Mouse (Mus musculus) heart, embryonic 16.5 days (tissue): Measurements from ENCODE around the gene Hist1h2bk. TPM values are rescaled to one million over a fixed set of nuclear protein-coding genes. Genes with fewer than 3 reads are reported as not detected.
"Not testable (repeated sequence)": the region's sequence is repeated elsewhere in the genome, so short reads cannot be mapped to it uniquely, and the experiment has no call there.

Experiments
- ATAC-seq: fragments of 200-750 bp; cut with Nextera tagmentation; replicated peaks from 2 replicates; pipeline ENCODE4 v1.8.0; 2017; ENCODE audit warnings: moderate number of reproducible peaks; ENCODE audit not compliant: insufficient read depth, low FRiP score; ENCODE audit errors: extremely low read depth
- H3K27ac ChIP-seq: fragments of 300-500 bp; sonication (generic); 2 replicates; pipeline ENCODE4 v1.5.1; 2014; ENCODE audit warnings: mild to moderate bottlenecking, low read length, control low read depth, moderate library complexity
- H3K27me3 ChIP-seq: fragments of 300-500 bp; sonication (generic); 2 replicates; pipeline ENCODE4 v1.6.1; 2014; ENCODE audit warnings: low read length, mixed read lengths; ENCODE audit not compliant: control insufficient read depth, insufficient read depth
- H3K36me3 ChIP-seq: fragments of 300-500 bp; sonication (generic); 2 replicates; pipeline ENCODE4 v1.6.1; 2014; ENCODE audit not compliant: control insufficient read depth, insufficient read depth
- H3K4me1 ChIP-seq: fragments of 300-500 bp; sonication (generic); 2 replicates; pipeline ENCODE4 v1.6.1; 2014; ENCODE audit warnings: low read length, mixed read lengths; ENCODE audit not compliant: control insufficient read depth, insufficient read depth
- H3K4me2 ChIP-seq: fragments of 300-500 bp; sonication (generic); 2 replicates; pipeline ENCODE4 v1.6.1; 2014; ENCODE audit warnings: low read depth, mild to moderate bottlenecking, control low read depth, low read length
- H3K4me3 ChIP-seq: fragments of 300-500 bp; sonication (generic); 2 replicates; pipeline ENCODE4 v1.5.1; 2014; ENCODE audit warnings: mild to moderate bottlenecking, control low read depth, low read length
- H3K9ac ChIP-seq: fragments of 300-500 bp; sonication (generic); 2 replicates; pipeline ENCODE4 v1.6.1; 2014; ENCODE audit warnings: low read length, control low read depth
- H3K9me3 ChIP-seq: fragments of 300-500 bp; sonication (generic); replicated peaks from 2 replicates; pipeline ENCODE4 v1.6.1; 2016; ENCODE audit warnings: low read length; ENCODE audit not compliant: control insufficient read depth
- WGBS: fragments of 180-500 bp; shearing (Covaris S2); extraction: QIAGEN DNeasy Blood & Tissue Kit; methylation state at CpG from one replicate; pipeline ENCODE4 v1.1.7; 2014; 5-methylcytosine and 5-hydroxymethylcytosine counted together
- polyA plus RNA-seq: library from polyadenylated mRNA; unstranded; fragments of >200 nt; fragmentation: Nextera tagmentation; extraction: Ambion mirVana; gene quantifications from 2 replicates; pipeline ENCODE4 v1.2.1, GENCODE M21; 2015

The Hist1h2bk gene
- polyA plus RNA-seq = 1.6 and 3.1 TPM in 2 replicates

DNA sequence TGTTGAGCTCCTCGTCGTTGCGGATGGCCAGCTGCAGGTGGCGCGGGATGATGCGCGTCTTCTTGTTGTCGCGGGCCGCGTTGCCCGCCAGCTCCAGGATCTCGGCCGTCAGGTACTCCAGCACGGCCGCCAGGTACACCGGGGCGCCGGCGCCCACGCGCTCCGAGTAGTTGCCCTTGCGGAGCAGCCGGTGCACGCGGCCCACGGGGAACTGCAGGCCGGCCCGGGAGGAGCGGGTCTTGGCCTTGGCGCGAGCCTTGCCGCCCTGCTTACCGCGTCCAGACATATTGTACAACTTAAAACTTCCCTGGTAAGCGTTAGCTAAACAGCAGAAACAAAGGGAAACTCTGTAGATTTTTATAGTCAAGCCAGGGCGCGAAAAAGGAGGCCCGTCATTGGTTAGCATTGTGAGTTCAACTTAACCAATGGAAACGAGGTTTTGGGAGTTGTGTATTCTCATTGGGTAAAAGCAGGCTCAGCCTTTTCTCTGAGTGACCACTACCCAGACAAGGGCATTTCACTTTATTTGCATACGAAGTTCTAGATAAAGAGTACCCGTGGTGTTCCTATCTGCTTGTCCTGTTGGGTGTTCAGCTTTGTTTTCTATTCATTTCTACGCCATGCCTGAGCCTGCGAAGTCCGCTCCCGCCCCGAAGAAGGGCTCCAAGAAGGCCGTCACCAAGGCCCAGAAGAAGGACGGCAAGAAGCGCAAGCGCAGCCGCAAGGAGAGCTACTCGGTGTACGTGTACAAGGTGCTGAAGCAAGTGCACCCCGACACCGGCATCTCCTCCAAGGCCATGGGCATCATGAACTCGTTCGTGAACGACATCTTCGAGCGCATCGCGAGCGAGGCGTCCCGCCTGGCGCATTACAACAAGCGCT is at the start of gene Hist1h2bk, which contains the start of gene Hist1h2ah:
Gene Hist1h2bk, plus strand, starts transcription at position 604 of the 882 bp plus-strand sequence.
Gene Hist1h2ah, minus strand, starts transcription at position 302 of the 882 bp plus-strand sequence.
- not testable (repeated sequence) for H3K9me3 ChIP-seq, H3K36me3 ChIP-seq, H3K27me3 ChIP-seq
- peak within 1 kb of the TSS; percentile 69 for H3K4me2 ChIP-seq
- peak; percentile 96 for ATAC-seq
- under 1% methylated on average over 21 of the region's 69 CpGs for WGBS
- peaks cover 19% of the 10 kb centered on the region for H3K4me1 ChIP-seq
- H3K9ac ChIP-seq = peak within 1 kb of the TSS; percentile 75
- peak within 1 kb of the TSS; percentile 56 for H3K4me3 ChIP-seq
- peak within 1 kb of the TSS; percentile 79 for H3K27ac ChIP-seq

GRCm38 (mm10) chr13:21992550-21992949 is 43.1 kb upstream of the Hist1h2bk start:
- no peak overlapping the region for H3K4me2 ChIP-seq
- H3K9me3 ChIP-seq = peaks cover 8% of the 10 kb centered on the region
- no peak overlapping the region for H3K9ac ChIP-seq
- 72% methylated on average over 5 of the region's 5 CpGs for WGBS
- peaks cover 20% of the 10 kb centered on the region for H3K27me3 ChIP-seq
- H3K4me1 ChIP-seq = peaks cover 4% of the 10 kb centered on the region
- no peak overlapping the region for H3K27ac ChIP-seq
- no peaks in the 10 kb centered on the region for H3K36me3 ChIP-seq
- no peak overlapping the region for H3K4me3 ChIP-seq
- ATAC-seq = no peak

DNA sequence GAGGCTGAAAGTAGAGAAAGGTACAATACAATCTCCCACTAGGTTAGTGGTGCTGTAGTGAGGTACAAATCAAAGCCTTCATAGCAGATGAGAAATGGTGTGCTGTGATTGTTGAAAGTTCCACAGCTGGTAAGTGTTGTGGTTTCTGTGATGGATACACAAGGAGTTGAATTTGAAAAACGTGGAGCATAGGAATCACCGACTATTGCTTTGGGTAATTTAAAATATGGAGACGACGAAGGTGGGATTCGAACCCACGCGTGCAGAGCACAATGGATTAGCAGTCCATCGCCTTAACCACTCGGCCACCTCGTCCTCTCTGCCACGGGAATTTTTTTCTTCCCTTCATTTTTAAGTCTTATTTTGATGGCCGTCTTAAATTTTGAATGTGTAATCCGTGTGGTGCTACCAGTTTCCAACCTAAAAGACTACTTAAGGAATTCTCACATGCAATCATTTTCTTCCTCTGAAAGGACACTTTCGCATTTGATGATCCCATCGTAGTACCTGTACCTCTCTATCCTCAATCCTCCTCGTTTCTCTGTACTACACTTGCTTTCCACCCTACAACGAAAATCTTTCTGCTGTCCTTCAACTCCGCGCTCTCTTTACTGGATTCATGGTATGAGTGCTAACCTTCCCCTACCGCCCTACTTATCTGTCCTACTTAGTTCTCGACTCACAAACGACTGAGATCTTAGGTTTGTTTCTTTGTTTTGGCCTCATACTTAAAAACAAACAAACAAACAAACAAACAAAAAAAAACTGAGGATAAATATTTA is 41.5 kb upstream of the Hist1h2bk start:
- Histone ChIP-seq H3K36me3 (no peaks in the 10 kb centered on the region), H3K4me3 (peak overlapping the region; percentile 30), H3K9ac (no peak overlapping the region), H3K27ac (no peak overlapping the region), H3K27me3 (peaks cover 34% of the 10 kb centered on the region), H3K4me2 (peak overlapping the region; percentile 49), H3K4me1 (peaks cover 4% of the 10 kb centered on the region), H3K9me3 (peaks cover 8% of the 10 kb centered on the region)
- WGBS = 5% methylated on average over 22 of the region's 22 CpGs
- no peak for ATAC-seq

DNA sequence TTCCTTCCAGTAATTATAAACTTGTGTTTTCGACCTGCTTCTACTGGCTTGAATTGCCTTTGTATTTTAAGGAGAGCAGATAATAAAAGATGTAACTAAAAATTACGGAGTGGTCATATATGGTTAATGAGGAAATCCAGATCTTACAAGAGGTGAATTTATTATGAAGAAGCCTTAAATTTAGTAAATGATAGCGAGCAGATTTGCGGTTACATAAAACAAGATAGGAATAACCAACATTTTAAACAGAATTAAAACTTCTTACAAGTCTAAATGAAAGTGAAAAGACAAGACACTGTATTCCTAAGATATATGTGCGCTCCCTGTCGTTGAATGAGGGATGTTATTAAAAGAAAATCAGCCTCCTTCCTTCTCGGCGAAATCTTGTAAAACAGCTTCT is 40.8 kb upstream of the Hist1h2bk start:
- H3K4me3 ChIP-seq = peak overlapping the region; percentile 58
- H3K4me1 ChIP-seq = peaks cover 4% of the 10 kb centered on the region
- no peaks in the 10 kb centered on the region for H3K36me3 ChIP-seq
- ATAC-seq = no peak
- H3K4me2 ChIP-seq = peak overlapping the region; percentile 79
- H3K9ac ChIP-seq = peak overlapping the region; percentile 31
- WGBS = 6% methylated on average over 8 of the region's 8 CpGs
- peaks cover 42% of the 10 kb centered on the region for H3K27me3 ChIP-seq
- no peak overlapping the region for H3K27ac ChIP-seq
- peaks cover 8% of the 10 kb centered on the region for H3K9me3 ChIP-seq

GRCm38 (mm10) chr13:21995331-21995914 is 40.2 kb upstream of the Hist1h2bk start:
- Histone ChIP-seq H3K36me3 (no peaks in the 10 kb centered on the region), H3K9ac (peak overlapping the region; percentile 31), H3K9me3 (peaks cover 8% of the 10 kb centered on the region), H3K27ac (no peak overlapping the region), H3K27me3 (peaks cover 47% of the 10 kb centered on the region), H3K4me3 (peak overlapping the region; percentile 58), H3K4me1 (peaks cover 4% of the 10 kb centered on the region), H3K4me2 (peak overlapping the region; percentile 79)
- WGBS = 1% methylated on average over 21 of the region's 21 CpGs
- peak; percentile 67; the same call in 1 of the 2 replicates for ATAC-seq

- Histone ChIP-seq H3K9ac (no peak overlapping the region), H3K27me3 (peaks cover 54% of the 10 kb centered on the region), H3K36me3 (no peaks in the 10 kb centered on the region), H3K27ac (no peak overlapping the region), H3K4me3 (peak overlapping the region; percentile 58), H3K4me1 (peaks cover 4% of the 10 kb centered on the region), H3K4me2 (peak overlapping the region; percentile 79), H3K9me3 (peaks cover 3% of the 10 kb centered on the region)
- 6% methylated on average over 12 of the region's 12 CpGs for WGBS
- no peak for ATAC-seq
Measured at GRCm38 (mm10) chr13:21996101-21996839, 39.4 kb upstream of the Hist1h2bk start.

GRCm38 (mm10) chr13:21996840-21997185 is 38.9 kb upstream of the Hist1h2bk start:
- Histone ChIP-seq H3K4me2 (peak overlapping the region; percentile 79), H3K9ac (no peak overlapping the region), H3K27me3 (peaks cover 53% of the 10 kb centered on the region), H3K27ac (no peak overlapping the region), H3K9me3 (no peaks in the 10 kb centered on the region), H3K4me1 (peaks cover 4% of the 10 kb centered on the region), H3K4me3 (peak overlapping the region; percentile 43), H3K36me3 (no peaks in the 10 kb centered on the region)
- 3% methylated on average over 13 of the region's 13 CpGs for WGBS
- no peak for ATAC-seq

DNA sequence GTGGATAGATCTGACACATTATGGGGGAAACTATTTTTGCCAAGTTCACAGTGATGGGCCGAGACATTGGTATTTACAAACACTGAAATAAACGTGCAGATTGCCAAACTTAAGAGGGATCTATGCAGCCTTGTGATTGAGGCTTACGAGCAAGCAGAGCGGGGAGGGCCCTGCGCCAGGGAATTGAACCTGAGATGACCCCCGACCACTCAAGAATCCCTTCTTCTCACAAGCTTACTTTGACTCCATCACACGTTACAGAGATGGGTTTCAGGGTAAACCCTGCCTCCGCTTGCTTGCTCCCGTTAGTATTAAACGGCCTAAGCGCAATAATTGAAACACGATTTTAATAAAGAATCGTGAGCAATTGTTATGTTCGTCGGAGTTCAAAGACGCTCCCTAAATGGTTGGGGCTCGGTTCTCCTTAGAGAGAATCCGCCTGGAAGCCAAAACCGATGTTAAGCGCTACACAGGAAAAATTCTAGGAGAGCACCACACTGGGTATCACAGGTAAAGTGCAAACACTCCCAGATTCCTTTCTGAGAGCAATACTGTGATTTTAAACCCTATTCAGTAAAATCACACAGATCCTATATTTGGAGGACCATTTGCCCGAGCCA is 38.4 kb upstream of the Hist1h2bk start:
- H3K27me3 ChIP-seq = peaks cover 54% of the 10 kb centered on the region
- WGBS = 3% methylated on average over 21 of the region's 21 CpGs

More for the DNA sequence above, 38.4 kb upstream of the Hist1h2bk start:
- Histone ChIP-seq H3K9me3 (no peaks in the 10 kb centered on the region), H3K4me3 (peak overlapping the region; percentile 43), H3K4me2 (peak overlapping the region; percentile 79), H3K36me3 (no peaks in the 10 kb centered on the region), H3K27ac (no peak overlapping the region), H3K9ac (no peak overlapping the region), H3K4me1 (peaks cover 4% of the 10 kb centered on the region)
- no peak for ATAC-seq
